Mouse (Mus musculus): ENCODE measurements around the gene Ptprg.

GRCm38 (mm10) chr14:11519171-11519570 lies 34.2 kb upstream of the Ptprg start:
- TF ChIP-seq CTCF (IDR thresholded peaks at IDR 0.05; ENCODE audit: borderline replicate concordance, insufficient read depth, low read length) (no peak), POLR2A (IDR thresholded peaks at IDR 0.05; ENCODE audit: low read depth, low read length) (no peak)

Measured in embryonic fibroblast, embryonic 13.5 days (primary cell).